Mouse (Mus musculus) spleen, adult 12 weeks (tissue): ENCODE measurements around the gene Dgkq.

ENCODE experiments used
- DNase-seq: peaks from one replicate; pipeline ENCODE4 v3.0.0; 2022; ENCODE audit warnings: low spot score

The Dgkq gene

GRCm38 (mm10) chr5:108668977-108669936 is at the start of gene Dgkq:
Gene Dgkq, minus strand, starts transcription at chr5:108669672.
- peak; percentile 78 for DNase-seq

GRCm38 (mm10) chr5:108718051-108718450 is 48.6 kb upstream of the Dgkq start:
- no peak for DNase-seq

GRCm38 (mm10) chr5:108715974-108716373 is 46.5 kb upstream of the Dgkq start:
- DNase-seq, result no peak

- no peak for DNase-seq
These were observed 44.7 kb upstream of the Dgkq start for GRCm38 (mm10) chr5:108714149-108714548.

GRCm38 (mm10) chr5:108713691-108714090 is 44.2 kb upstream of the Dgkq start:
- DNase-seq, result no peak

- DNase-seq, result no peak
These were observed 43.6 kb upstream of the Dgkq start for GRCm38 (mm10) chr5:108713096-108713495.

- no peak for DNase-seq
These were observed 42.5 kb upstream of the Dgkq start for GRCm38 (mm10) chr5:108711968-108712367.

- DNase-seq, result no peak
These were observed 39.7 kb upstream of the Dgkq start for GRCm38 (mm10) chr5:108708981-108709731.

GRCm38 (mm10) chr5:108708419-108708818 is 38.9 kb upstream of the Dgkq start:
- DNase-seq, result no peak

- no peak for DNase-seq
These were observed 38.3 kb upstream of the Dgkq start for GRCm38 (mm10) chr5:108707758-108708157.

- no peak for DNase-seq
These were observed 34.5 kb upstream of the Dgkq start for GRCm38 (mm10) chr5:108703754-108704626.

- DNase-seq, result no peak
These were observed 32.0 kb upstream of the Dgkq start for GRCm38 (mm10) chr5:108701341-108702021.

- no peak for DNase-seq
These were observed 30.9 kb upstream of the Dgkq start for GRCm38 (mm10) chr5:108700346-108700745.

- DNase-seq, result no peak
These were observed 27.9 kb upstream of the Dgkq start for GRCm38 (mm10) chr5:108697341-108697753.

- no peak for DNase-seq
These were observed 27.1 kb upstream of the Dgkq start for GRCm38 (mm10) chr5:108696542-108696941.

GRCm38 (mm10) chr5:108695861-108696260 is 26.4 kb upstream of the Dgkq start:
- no peak for DNase-seq

- DNase-seq, result no peak
These were observed 25.1 kb upstream of the Dgkq start for GRCm38 (mm10) chr5:108694352-108695261.

GRCm38 (mm10) chr5:108693872-108694288 is 24.4 kb upstream of the Dgkq start:
- peak; percentile 77 for DNase-seq

- peak; percentile 64 for DNase-seq
These were observed 22.8 kb upstream of the Dgkq start, which contains the start of gene Fgfrl1 for GRCm38 (mm10) chr5:108692271-108692670. Gene Fgfrl1, plus strand, starts transcription at chr5:108692382.

- no peak for DNase-seq
These were observed 21.7 kb upstream of the Dgkq start for GRCm38 (mm10) chr5:108691152-108691551.
